Mouse (Mus musculus) small intestine, adult 2 months (tissue): ENCODE results near the gene Slc36a2. TPM values are rescaled to one million over a fixed set of nuclear protein-coding genes. Genes with fewer than 3 reads are reported as not detected.

Experiments used
- H3K27ac ChIP-seq: fragments of 200-500 bp; 2 replicates; pipeline ENCODE4 v1.5.1; 2012; ENCODE audit warnings: low read depth, low read length, control low read depth, inconsistent platforms; ENCODE audit not compliant: insufficient read depth
- H3K27me3 ChIP-seq: fragments of 200-500 bp; 2 replicates; pipeline ENCODE4 v1.6.1; 2012; ENCODE audit warnings: mild to moderate bottlenecking, moderate library complexity, low read length, inconsistent platforms; ENCODE audit not compliant: control insufficient read depth, insufficient read depth
- H3K36me3 ChIP-seq: fragments of 200-500 bp; 2 replicates; pipeline ENCODE4 v1.6.1; 2012; ENCODE audit warnings: mild to moderate bottlenecking, low read length, control low read depth, inconsistent platforms; ENCODE audit not compliant: control insufficient read depth, insufficient read depth
- H3K4me1 ChIP-seq: fragments of 200-500 bp; 2 replicates; pipeline ENCODE4 v1.6.1; 2012; ENCODE audit warnings: low read length, inconsistent platforms, mixed read lengths; ENCODE audit not compliant: control insufficient read depth, insufficient read depth, insufficient read length
- H3K4me3 ChIP-seq: fragments of 200-500 bp; 2 replicates; pipeline ENCODE4 v1.5.1; 2012; ENCODE audit warnings: low read depth, mild to moderate bottlenecking, control low read depth, inconsistent platforms, low read length, moderate library complexity
- CTCF ChIP-seq: fragments of 200-500 bp; IDR thresholded peaks from 2 replicates; pipeline ENCODE4 v1.5.1; 2012; ENCODE audit warnings: low read depth, mild to moderate bottlenecking, control low read depth, inconsistent platforms, low read length, moderate library complexity, mixed read lengths; ENCODE audit not compliant: insufficient replicate concordance, insufficient read length; ENCODE audit errors: extremely low read depth
- POLR2A ChIP-seq: fragments of 200-500 bp; IDR thresholded peaks from 2 replicates; pipeline ENCODE4 v1.6.1; 2012; ENCODE audit warnings: low read depth, mild to moderate bottlenecking, control low read depth, inconsistent platforms, low read length, moderate library complexity
- WGBS: fragments of 180-500 bp; shearing (Covaris S2); methylation state at CpG from one replicate; pipeline ENCODE4 v1.1.7; 2018; 5-methylcytosine and 5-hydroxymethylcytosine counted together
- polyA plus RNA-seq: library from polyadenylated mRNA; depleted of rRNA; stranded (reverse); fragments of >200 nt; gene quantifications from 2 replicates; pipeline ENCODE4 v1.2.3, GENCODE M21; 2012

Slc36a2 gene
- polyA plus RNA-seq, 1 experiment = 0.90 TPM

GRCm38 (mm10) chr11:55216830-55217229 lies 32.0 kb upstream of the Slc36a2 start:
- Histone ChIP-seq H3K36me3 (peaks cover 52% of the 10 kb centered on the region), H3K4me3 (no peak overlapping the region), H3K27ac (peak overlapping the region; percentile 40), H3K27me3 (no peaks in the 10 kb centered on the region), H3K4me1 (peaks cover 14% of the 10 kb centered on the region; the same call in 1 of the 2 replicates)
- no peak for TF ChIP-seq CTCF
- TF ChIP-seq POLR2A = no peak
- 88% methylated on average over 13 of the region's 13 CpGs for WGBS

- no peaks in the 10 kb centered on the region for H3K27me3 ChIP-seq
- TF ChIP-seq CTCF (no peak), POLR2A (no peak)
- H3K36me3 ChIP-seq = peaks cover 48% of the 10 kb centered on the region
- H3K4me3 ChIP-seq = peak overlapping the region; percentile 45; the same call in 1 of the 2 replicates
- WGBS = 73% methylated on average over 4 of the region's 4 CpGs
- no peak overlapping the region for H3K27ac ChIP-seq
- H3K4me1 ChIP-seq = peaks cover 14% of the 10 kb centered on the region; the same call in 1 of the 2 replicates
Measured at GRCm38 (mm10) chr11:55216061-55216460, 31.2 kb upstream of the Slc36a2 start.

GRCm38 (mm10) chr11:55214978-55215377 lies 30.1 kb upstream of the Slc36a2 start:
- Histone ChIP-seq H3K4me1 (peaks cover 15% of the 10 kb centered on the region; the same call in 1 of the 2 replicates), H3K36me3 (peaks cover 38% of the 10 kb centered on the region), H3K27me3 (no peaks in the 10 kb centered on the region), H3K4me3 (peak overlapping the region; percentile 57; the same call in 1 of the 2 replicates), H3K27ac (peak overlapping the region; percentile 84)
- WGBS = 63% methylated on average over 3 of the region's 3 CpGs
- TF ChIP-seq POLR2A (no peak), CTCF (no peak)

- no peak for TF ChIP-seq CTCF
- WGBS = 75% methylated on average over 5 of the region's 5 CpGs
- Histone ChIP-seq H3K36me3 (peaks cover 30% of the 10 kb centered on the region), H3K27me3 (no peaks in the 10 kb centered on the region), H3K4me1 (peaks cover 17% of the 10 kb centered on the region; the same call in 1 of the 2 replicates), H3K27ac (peak overlapping the region; percentile 84), H3K4me3 (peak overlapping the region; percentile 57)
Measured at GRCm38 (mm10) chr11:55214161-55214560, 29.3 kb upstream of the Slc36a2 start.

- TF ChIP-seq CTCF (no peak), POLR2A (peak; percentile 54; the same call in 1 of the 2 replicates)
Measured at GRCm38 (mm10) chr11:55213518-55213917, 28.6 kb upstream of the Slc36a2 start.

GRCm38 (mm10) chr11:55209626-55210353 lies 24.9 kb upstream of the Slc36a2 start:
- no peaks in the 10 kb centered on the region for H3K27me3 ChIP-seq
- TF ChIP-seq POLR2A (no peak), CTCF (no peak)
- H3K27ac ChIP-seq = no peak overlapping the region
- peaks cover 5% of the 10 kb centered on the region; the same call in 1 of the 2 replicates for H3K36me3 ChIP-seq
- 43% methylated on average over 6 of the region's 6 CpGs for WGBS
- peaks cover 8% of the 10 kb centered on the region; the same call in 1 of the 2 replicates for H3K4me1 ChIP-seq
- H3K4me3 ChIP-seq = no peak overlapping the region

More at GRCm38 (mm10) chr11:55213518-55213917, 28.6 kb upstream of the Slc36a2 start:
- Histone ChIP-seq H3K36me3 (peaks cover 24% of the 10 kb centered on the region), H3K4me3 (peak overlapping the region; percentile 57), H3K27ac (peak overlapping the region; percentile 84), H3K27me3 (no peaks in the 10 kb centered on the region), H3K4me1 (peaks cover 12% of the 10 kb centered on the region; the same call in 1 of the 2 replicates)
- 38% methylated on average over 4 of the region's 4 CpGs for WGBS

- WGBS = 34% methylated on average over 2 of the region's 2 CpGs
- H3K4me3 ChIP-seq = no peak overlapping the region
- no peak for TF ChIP-seq CTCF
- no peak for TF ChIP-seq POLR2A
- H3K27ac ChIP-seq = peak overlapping the region; percentile 71; the same call in 1 of the 2 replicates
- H3K27me3 ChIP-seq = no peaks in the 10 kb centered on the region
- peaks cover 8% of the 10 kb centered on the region; the same call in 1 of the 2 replicates for H3K4me1 ChIP-seq
- no peaks in the 10 kb centered on the region for H3K36me3 ChIP-seq
Measured at GRCm38 (mm10) chr11:55209032-55209431, 24.2 kb upstream of the Slc36a2 start.
